Mouse (Mus musculus): Measurements from ENCODE around the gene Hecw1.

The Hecw1 gene

GRCm38 (mm10) chr13:14522906-14523269 is at the start of gene Hecw1:
Hecw1 (minus strand) TSS chr13:14523228.
- DNase-seq, result no peak

GRCm38 (mm10) chr13:14561336-14561735 is 38.3 kb upstream of the Hecw1 start:
- DNase-seq, result no peak

GRCm38 (mm10) chr13:14552628-14553027 is 29.6 kb upstream of the Hecw1 start:
- no peak for DNase-seq

GRCm38 (mm10) chr13:14542860-14543259 is 19.8 kb upstream of the Hecw1 start:
- no peak for DNase-seq

- DNase-seq, result no peak
Measured at GRCm38 (mm10) chr13:14522128-14522905, 711 bp downstream of the Hecw1 start.

- DNase-seq, result no peak
Measured at GRCm38 (mm10) chr13:14521746-14522127, 1.3 kb downstream of the Hecw1 start.

GRCm38 (mm10) chr13:14519605-14520004 is 3.4 kb downstream of the Hecw1 start:
- no peak for DNase-seq

- DNase-seq, result no peak
Measured at GRCm38 (mm10) chr13:14517478-14517877, 5.5 kb downstream of the Hecw1 start.

- no peak for DNase-seq
Measured at GRCm38 (mm10) chr13:14515106-14515505, 7.9 kb downstream of the Hecw1 start.

GRCm38 (mm10) chr13:14513934-14514333 is 9.1 kb downstream of the Hecw1 start:
- DNase-seq, result no peak

- no peak for DNase-seq
Measured at GRCm38 (mm10) chr13:14506765-14507164, 16.3 kb downstream of the Hecw1 start.

GRCm38 (mm10) chr13:14500251-14500650 is 22.8 kb downstream of the Hecw1 start:
- no peak for DNase-seq

- DNase-seq, result no peak
Measured at GRCm38 (mm10) chr13:14498780-14499179, 24.2 kb downstream of the Hecw1 start.

- no peak for DNase-seq
Measured at GRCm38 (mm10) chr13:14496954-14497353, 26.1 kb downstream of the Hecw1 start.

GRCm38 (mm10) chr13:14487812-14488211 is 35.2 kb downstream of the Hecw1 start:
- no peak for DNase-seq

- no peak for DNase-seq
Measured at GRCm38 (mm10) chr13:14471121-14471520, 51.9 kb downstream of the Hecw1 start.

GRCm38 (mm10) chr13:14467517-14467916 is 55.5 kb downstream of the Hecw1 start:
- no peak for DNase-seq

GRCm38 (mm10) chr13:14461036-14461435 is 62.0 kb downstream of the Hecw1 start:
- DNase-seq, result no peak

GRCm38 (mm10) chr13:14457043-14457442 is 66.0 kb downstream of the Hecw1 start:
- DNase-seq, result no peak

- DNase-seq, result no peak
Measured at GRCm38 (mm10) chr13:14439540-14439939, 83.5 kb downstream of the Hecw1 start.

GRCm38 (mm10) chr13:14428845-14429553 is 94.0 kb downstream of the Hecw1 start:
- no peak for DNase-seq

GRCm38 (mm10) chr13:14424836-14425235 is 98.2 kb downstream of the Hecw1 start:
- DNase-seq, result no peak

GRCm38 (mm10) chr13:14413405-14413804 is 109.6 kb downstream of the Hecw1 start:
- DNase-seq, result no peak

GRCm38 (mm10) chr13:14374470-14374869 is 148.6 kb downstream of the Hecw1 start:
- DNase-seq, result no peak

Measured in spleen, adult 18-20 months (tissue).